Mouse (Mus musculus) WW6 (cell line): ENCODE measurements around the gene Pdpn.

Experiments used
- DNase-seq: peaks from one replicate; pipeline ENCODE4 v3.0.0-alpha.2; 2013; ENCODE audit warnings: low read depth, low spot score

The Pdpn gene

GRCm38 (mm10) chr4:143298431-143299315, 691 bp downstream of the Pdpn start:
- no peak for DNase-seq

GRCm38 (mm10) chr4:143297016-143297556, 2.3 kb downstream of the Pdpn start:
- DNase-seq, result no peak

GRCm38 (mm10) chr4:143296153-143296552, 3.2 kb downstream of the Pdpn start:
- no peak for DNase-seq

- DNase-seq, result no peak
These were observed 5.0 kb downstream of the Pdpn start for GRCm38 (mm10) chr4:143294324-143294723.

GRCm38 (mm10) chr4:143288880-143289279, 10.5 kb downstream of the Pdpn start:
- DNase-seq, result no peak

- DNase-seq, result no peak
These were observed 10.9 kb downstream of the Pdpn start for GRCm38 (mm10) chr4:143288473-143288872.

GRCm38 (mm10) chr4:143287065-143287464, 12.3 kb downstream of the Pdpn start:
- peak; percentile 64 for DNase-seq

- DNase-seq, result no peak
These were observed 19.2 kb downstream of the Pdpn start for GRCm38 (mm10) chr4:143280166-143280565.

GRCm38 (mm10) chr4:143279661-143280060, 19.7 kb downstream of the Pdpn start:
- no peak for DNase-seq

- DNase-seq, result no peak
These were observed 20.3 kb downstream of the Pdpn start for GRCm38 (mm10) chr4:143279016-143279415.

GRCm38 (mm10) chr4:143278429-143278871, 20.9 kb downstream of the Pdpn start:
- DNase-seq, result no peak

- no peak for DNase-seq
These were observed 22.0 kb downstream of the Pdpn start for GRCm38 (mm10) chr4:143277319-143277718.

GRCm38 (mm10) chr4:143271571-143271970, 27.8 kb downstream of the Pdpn start:
- no peak for DNase-seq

- no peak for DNase-seq
These were observed 28.5 kb downstream of the Pdpn start for GRCm38 (mm10) chr4:143270903-143271302.

GRCm38 (mm10) chr4:143262696-143263095, 36.7 kb downstream of the Pdpn start:
- DNase-seq, result no peak

- DNase-seq, result no peak
These were observed 39.5 kb downstream of the Pdpn start for GRCm38 (mm10) chr4:143259718-143260349.

- DNase-seq, result peak; percentile 69
These were observed 40.8 kb downstream of the Pdpn start for GRCm38 (mm10) chr4:143258517-143258916.

- no peak for DNase-seq
These were observed 41.4 kb downstream of the Pdpn start for GRCm38 (mm10) chr4:143257971-143258370.

- no peak for DNase-seq
These were observed 43.8 kb downstream of the Pdpn start for GRCm38 (mm10) chr4:143255541-143255940.

- DNase-seq, result no peak
These were observed 46.0 kb downstream of the Pdpn start for GRCm38 (mm10) chr4:143253356-143253755.

GRCm38 (mm10) chr4:143248050-143248449, 51.3 kb downstream of the Pdpn start:
- DNase-seq, result no peak

GRCm38 (mm10) chr4:143241294-143241693, 58.1 kb downstream of the Pdpn start:
- peak; percentile 63 for DNase-seq
